Mouse (Mus musculus) lung, postnatal 36 days (tissue): ENCODE measurements around the gene Gm20388.

Experiments
- DNase-seq: peaks from one replicate; pipeline ENCODE4 v3.0.0; 2022; ENCODE audit warnings: mixed read lengths

Gene Gm20388

DNA sequence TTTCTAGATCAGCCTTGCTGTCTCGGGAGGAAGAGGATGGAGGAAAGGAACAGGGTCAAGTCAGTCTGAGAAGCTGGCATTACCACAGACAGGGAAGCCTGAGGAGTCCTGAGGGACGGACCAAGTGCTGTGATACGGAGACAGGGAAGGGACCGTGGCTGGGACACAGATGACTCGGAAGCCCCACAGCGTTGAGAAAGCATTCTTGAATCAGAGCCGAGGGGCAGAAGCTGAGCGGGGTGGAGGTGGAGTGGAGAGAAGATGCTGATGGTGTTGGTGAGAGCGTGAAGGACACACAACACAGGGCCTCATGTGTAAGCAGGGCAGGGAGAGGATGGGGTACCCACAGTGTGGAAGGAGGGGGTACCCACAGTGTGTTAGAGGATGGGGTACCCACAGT, 2384.7 kb downstream of the Gm20388 start:
- no peak for DNase-seq

DNA sequence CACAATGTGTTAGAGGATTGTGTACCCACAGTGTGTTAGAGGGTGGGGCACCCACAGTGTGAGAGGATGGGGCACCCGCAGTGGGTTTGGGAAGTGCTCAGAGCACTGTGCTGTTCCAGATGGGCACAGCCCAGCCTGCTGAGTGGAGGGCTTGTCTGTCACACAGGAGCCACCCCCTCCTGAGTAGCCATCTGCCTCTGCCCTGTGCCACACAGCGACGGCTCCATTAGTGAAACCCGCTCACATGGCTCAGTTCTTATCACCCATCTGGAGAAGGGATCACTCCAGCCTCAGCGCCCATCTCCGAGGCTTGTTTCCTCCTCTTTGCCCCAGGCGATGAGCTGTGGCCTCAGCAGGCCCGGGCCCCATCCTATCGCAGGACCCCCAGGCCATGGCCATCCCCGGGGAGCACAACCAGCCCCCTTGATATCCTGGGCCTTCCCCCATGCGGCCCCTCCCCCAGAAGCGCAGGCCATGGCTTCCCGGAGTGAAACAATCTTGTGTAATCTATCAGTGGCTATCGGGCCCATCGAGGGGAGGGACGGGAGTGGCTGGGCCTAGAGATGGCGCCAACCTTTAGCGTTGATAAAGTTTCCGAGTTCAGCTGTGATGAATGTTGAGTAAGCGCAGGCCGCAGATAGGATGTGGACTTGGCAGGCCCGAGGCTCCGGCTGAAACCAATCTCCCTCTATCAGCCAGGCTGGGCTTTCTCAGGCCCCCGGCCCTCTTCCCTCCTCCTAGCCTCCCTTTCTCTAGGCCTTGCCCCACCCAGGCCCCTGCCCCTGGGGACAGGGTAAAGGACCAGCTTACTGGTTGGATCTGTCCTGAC, 2385.7 kb downstream of the Gm20388 start:
- peak; percentile 59 for DNase-seq

DNA sequence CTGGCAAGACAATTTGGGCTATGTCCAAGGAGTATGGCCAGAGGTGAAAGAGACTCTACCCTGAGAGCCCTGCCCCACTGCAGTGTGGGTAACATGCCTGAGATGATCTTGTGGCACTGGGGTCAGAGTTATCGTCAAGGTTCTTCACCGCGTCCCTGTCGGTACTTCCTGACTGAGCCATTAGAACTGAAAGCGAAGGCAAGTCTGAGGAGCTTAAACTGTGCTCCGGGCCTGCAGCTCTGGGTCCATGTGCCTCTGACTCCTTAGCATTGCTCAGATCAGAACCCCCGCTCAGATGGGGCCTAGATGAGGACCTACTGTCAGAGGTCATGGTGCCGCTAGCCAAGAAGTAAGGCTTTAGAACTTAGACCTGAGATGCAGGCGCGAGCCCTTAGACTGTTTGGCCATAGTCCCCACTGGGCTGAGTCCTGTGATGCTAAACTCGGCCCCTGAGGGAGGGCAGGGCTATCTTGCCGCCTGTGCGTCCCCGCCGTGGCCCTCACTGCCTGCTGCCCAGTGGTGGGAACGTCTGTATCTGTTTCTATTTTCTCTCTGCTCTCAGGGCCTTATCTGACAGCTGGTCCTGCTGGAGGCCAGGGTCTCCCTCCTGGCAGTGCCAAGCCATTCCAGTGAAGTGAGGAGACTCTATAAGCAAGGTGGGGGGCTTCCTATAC, 2389.1 kb downstream of the Gm20388 start:
- no peak for DNase-seq

DNA sequence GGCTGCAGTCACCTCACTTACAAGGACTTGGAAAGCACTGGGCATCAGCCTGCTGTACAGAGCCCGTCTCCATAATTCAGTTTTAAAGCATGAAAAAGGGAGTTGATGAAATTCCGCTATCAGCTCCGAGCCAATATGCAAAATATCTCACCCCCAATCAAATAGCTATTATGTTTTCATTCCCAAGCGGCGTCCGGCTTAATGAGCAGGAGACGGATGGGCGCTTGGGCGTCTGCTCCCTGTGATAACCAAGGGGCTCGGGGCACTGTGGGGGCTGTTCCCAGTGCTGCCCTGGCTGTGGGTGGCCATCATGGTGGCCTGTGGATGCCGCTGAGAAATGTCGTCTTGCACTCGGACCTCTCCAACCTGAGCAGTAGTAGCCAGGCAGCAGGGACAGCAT, 2390.4 kb downstream of the Gm20388 start:
- DNase-seq = no peak

DNA sequence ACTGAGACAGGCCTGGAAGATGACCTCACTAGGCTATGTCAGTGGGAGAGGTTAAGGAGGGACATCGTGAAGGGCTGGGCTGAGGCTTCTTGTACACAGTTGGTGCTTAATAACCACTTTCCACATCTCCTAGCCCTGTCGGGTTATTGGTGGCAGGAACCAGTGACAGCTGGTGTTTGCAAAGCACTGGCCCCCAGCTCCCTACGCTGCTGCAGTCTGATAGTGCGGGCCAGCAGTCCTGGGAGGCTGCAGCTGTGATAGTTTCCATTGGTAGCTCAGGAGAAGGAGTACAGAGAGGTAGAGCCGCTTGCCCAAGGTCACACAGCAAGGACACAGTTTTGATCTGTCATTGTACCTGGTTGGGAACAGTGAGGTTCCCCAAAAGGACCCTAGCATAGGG, 2391.2 kb downstream of the Gm20388 start:
- no peak for DNase-seq

DNA sequence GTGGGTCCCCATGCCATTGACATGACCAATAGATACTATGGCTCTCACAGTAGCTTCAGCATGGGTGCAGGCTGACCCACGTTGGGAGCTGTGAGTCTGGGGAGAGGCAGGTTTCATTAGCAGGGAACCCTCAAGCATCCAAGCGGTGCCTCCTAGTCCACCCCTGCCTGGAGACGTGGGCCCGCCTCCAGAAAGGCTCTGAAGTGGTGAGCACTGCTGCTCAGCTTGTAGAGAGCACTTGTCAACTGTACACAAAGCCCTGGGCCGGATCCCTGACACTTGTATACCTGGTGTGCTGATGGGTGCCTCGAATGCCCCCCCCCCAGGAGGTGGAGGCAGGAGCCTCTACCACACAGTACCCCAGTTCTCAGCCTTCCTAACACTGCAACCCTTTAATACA, 2392.8 kb downstream of the Gm20388 start:
- DNase-seq = peak; percentile 71

DNA sequence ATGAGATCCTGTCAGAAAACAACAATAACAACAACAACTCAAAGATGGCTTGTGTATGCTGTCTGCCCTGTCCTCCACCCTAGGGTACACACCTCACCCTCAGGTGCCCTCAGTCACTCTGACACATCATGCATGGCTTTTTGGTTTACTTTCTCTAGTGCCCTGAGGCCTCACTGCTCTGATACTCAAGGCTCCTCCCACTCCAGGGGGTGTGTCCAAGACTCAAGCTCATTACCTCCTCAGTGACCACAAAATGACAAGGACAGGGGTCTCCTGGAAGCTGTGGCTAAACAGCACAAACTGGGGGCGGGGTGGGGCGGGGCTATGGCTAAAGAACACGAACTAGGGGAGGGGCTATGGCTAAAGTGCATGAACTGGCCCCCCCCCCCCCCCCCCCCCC, 2393.4 kb downstream of the Gm20388 start:
- DNase-seq = peak; percentile 66

DNA sequence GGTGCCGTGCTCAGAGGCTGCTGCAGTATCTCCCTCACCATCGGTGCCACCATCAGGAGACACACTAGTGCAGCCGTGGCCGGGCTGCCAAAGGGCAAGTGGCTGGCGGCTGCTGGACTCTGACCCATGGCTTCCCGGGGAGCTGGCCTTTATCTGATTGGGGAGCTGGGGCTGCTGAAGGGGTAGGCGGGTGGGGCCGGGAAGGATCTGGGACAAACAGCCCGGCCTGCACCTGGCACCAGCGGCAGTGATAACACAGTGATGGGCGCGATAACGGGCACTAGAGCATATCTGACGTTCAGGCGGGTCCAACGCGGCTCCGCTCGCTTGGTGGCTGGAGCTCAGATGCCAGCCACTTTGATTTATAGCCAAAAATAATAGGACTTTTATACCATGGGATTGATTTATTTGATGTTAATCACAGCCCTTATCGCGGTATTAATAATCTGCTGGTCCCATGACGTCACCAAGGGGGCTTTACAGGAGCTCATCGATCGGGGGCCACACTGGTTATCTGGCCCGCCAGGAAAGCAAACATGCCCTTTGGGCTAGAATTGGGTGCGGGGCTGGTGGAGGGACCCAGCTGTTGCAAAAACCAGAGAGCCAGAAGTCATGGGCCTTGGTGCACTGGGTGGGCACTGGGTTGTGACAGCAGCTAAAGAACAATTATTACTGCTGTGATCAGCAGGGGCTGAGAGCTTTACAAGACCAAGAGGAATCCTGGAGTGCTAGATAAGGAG, 2396.2 kb downstream of the Gm20388 start:
- no peak for DNase-seq

DNA sequence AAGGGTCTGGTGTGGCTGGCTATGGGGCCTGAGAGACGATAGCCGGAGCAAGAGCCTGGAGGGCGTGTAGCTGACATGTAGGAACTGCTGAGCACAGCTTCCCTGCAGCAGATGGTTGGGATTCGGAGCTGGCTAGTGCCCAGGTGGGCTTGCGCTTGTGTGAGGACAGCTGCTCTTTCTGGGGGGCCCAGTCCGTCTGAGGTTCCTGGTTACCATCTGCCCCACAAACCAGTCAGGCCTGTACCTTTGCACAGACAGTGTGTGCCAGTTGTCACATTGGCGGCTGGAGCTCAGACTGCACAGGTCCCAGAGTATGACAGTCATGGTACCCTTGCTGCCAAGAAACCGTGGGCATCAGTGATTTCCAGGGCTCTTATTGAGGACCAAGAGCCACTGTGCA, 2397.2 kb downstream of the Gm20388 start:
- DNase-seq = no peak

DNA sequence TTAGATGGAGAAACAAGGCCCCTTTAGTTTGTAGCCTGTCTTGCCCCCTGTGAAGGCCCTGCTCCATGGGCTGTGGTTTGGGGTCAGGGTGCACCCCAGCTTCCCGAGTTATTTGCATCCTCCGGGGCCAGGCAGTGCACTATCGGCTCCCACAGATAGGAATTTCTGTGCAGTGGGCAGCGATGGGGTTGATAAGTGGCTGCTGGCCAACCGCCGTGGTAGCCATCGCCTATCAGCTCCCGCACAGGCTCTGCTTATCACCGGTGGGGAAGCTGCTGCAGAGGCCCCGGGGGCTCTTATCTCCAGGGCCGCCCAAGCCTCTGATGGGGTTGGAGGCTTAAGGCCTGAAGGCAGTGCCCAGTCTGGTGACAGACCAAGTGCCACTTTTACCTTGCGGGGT, 2398.6 kb downstream of the Gm20388 start:
- DNase-seq = no peak

DNA sequence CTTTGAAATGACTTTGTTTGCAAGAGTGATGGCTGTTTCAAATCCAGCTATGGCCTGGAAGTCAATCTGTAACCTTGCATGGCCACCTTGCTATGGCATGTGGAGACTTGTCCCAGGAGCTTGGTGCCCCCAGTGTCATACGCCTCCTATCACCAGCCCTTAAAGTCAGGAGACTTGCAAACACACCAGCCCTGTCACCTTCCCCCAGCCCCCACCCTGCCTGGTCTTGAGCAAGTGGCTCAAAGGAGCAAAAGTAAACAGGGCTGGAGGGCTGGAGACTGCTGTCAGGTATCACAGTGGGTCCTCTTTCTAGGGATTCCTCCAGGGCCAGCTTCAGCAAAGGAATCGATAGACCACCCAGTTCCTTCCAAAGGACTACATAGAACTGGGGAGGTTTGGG, 2400.5 kb downstream of the Gm20388 start:
- DNase-seq = no peak

DNA sequence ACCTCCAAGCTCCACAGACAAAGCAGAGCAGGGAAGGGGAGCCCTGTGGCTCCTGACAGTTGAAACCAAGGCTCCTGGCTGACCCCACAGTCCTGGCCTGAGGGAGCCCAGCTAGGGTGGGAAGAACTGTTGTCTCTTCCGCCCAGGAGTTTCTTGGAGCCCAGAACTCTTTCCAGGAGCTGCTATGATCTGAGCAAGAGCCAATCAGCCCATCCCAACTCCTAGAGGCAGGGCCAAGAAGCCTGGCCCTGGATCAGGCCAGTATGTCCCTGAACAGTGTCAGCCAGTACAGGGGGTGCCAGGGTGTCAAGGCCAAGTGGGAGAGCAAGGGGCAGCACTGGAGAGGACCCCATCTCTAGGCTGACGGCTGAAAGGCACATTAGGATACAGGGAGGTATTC, 2401.9 kb downstream of the Gm20388 start:
- no peak for DNase-seq

DNA sequence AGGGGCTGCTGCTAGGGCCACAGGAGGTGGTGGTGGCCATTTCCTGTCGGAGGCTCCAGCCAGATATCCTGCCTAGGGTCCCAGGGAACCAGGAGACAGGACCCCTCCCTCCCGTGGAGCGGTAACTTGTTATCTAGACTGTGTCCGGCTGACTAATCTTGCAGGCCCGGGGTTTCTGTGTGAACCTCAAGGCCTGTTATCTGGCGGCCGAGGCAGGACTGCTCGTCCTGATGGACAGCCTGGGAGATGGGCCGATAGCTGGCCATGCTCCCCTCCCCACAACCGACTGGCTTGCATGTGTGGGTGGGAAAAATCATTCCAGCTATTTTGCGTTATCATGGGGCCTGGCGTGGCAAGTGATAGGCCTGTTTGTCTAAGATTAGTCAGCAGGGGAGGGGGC, 2402.7 kb downstream of the Gm20388 start:
- DNase-seq = no peak

DNA sequence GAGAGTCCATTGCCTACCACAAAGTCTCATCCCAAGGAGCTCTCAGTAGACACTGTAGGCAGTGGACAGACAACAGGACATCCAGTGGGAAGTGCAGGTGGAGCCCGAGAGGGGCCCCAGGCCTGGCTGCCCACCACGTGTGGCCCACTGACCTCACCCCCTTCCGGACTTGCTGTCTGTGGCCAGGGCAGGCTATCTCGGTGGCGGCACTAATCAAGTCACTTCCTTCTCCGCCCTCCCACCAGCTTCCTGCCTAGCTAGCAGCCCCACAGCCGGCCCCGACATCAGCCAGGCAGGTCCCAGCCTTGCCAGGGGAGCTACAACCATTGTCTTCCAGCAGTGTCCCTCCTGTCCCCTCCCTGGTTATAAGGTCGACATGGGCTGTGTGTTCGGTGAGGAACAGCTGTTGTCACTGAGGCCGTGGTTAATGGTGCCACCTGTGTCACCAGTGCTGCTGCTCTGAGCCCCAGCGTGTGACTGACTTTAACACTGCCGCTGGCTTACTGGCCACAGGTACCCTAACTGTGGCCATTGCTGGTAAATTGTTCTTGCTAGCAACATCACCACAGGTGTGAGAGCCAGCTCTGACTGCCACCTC, 2404.4 kb downstream of the Gm20388 start:
- peak; percentile 61 for DNase-seq

DNA sequence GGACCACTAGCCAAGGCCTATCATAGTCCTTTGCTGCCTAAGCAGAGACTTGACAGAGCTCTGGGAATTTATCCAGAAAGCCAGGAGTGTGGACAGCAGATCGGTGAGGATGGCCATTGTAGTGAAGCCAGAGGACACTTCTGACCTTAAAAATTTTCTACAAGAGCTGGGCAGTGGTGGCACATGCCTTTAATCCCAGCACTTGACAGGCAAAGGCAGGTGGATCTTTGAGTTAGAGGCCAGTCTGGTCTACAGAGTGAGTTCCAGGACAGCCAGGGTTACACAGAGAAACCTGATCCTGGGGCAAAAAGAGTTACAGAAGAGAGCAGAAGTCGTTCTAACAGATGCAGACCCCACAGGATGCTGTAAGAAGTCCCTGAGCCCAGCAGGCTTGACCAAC, 2405.8 kb downstream of the Gm20388 start:
- DNase-seq = no peak

DNA sequence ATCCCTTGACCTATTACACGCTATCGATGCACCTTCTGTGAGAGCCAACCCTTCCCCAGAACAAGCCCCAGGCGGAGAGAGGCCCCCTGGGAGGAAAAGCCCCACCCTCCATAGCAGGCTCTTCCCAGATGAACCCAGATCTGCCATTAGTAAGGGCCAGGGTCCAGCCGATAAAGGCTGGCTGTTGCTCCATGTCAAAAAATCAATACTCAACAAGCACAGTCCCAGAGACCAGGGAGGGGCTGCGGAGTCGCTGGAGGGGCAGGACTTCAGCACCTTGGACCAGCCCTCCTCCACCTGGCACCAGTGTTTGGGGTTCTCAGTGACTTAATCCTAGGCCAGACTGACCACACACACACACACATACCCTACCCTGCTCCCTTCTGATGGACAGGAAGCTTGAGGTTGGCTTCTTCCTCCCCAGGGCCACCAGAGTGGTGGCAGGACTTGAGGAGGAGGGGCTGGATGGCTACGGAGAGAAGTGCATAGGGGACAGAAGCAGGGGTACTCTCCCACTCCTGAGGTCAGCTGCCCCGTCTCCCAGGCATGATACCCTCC, 2407.4 kb downstream of the Gm20388 start:
- DNase-seq = no peak

DNA sequence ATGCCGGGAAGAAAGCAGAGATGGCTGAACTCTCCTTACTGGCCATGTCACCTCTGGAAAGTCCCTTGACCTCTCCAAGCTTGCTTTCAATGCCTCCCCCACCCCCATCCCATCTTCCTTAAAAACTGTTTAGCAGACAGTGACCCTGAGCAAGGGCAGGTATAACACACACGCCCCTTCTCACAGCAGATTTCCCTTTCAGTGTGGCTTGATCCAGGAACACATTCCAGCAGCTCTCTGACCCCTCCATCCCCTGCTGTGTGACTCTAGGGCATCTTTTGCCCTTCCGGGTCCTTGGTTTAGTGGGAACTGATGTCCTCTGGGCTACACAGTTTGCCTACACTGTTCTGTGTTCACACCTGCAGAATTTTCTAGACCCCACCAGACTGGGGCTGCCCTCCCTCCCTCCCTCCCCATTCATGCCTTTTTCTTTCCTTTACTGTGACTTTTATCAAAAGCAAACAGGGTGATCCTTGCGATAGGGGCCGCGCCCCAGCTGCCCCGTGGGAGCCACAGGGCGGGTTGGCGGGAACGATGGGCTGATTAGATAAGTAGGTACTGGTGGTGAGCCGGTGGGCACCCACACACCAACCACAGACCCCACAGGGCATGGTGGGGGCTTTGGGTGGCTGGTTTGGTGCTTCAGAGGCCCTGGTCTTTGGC, 2408.5 kb downstream of the Gm20388 start:
- no peak for DNase-seq

DNA sequence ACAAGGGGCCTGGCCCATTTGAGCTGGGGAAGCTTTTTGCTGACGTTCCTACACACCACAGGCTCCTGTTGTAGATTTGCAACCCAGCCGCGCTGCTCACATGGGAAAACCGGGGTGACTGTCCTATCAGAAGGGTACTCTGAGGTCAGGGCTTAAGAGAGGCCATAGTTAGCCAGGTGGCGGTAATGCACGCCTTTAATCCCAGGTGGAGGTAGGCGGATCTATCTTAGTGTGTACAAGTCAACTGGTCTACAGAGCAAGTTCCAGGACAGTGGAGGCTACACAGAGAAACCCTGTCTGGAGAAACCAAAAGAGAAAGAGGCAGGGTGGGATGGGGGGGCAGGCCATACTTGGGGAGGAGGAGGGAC, 2409.1 kb downstream of the Gm20388 start:
- no peak for DNase-seq

DNA sequence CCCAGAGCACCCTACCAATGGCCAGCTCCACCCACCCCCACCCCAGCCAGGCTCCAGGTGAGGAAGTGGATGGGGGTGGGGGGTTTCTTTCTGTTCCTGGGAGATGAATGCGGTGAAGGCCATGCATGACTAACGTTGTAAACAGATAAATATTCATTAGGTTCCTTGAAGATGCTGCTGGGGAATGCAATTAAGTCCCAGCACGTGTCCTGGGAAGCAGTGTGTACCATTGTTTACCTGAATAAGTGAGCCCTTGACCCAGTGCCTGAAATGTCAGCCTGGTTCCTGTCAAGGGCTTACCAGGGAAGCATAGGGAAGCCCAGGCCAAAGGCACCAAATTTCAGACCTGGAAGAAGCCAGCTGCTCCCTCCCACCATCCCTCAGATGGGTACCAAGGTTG, 2409.9 kb downstream of the Gm20388 start:
- DNase-seq = no peak

DNA sequence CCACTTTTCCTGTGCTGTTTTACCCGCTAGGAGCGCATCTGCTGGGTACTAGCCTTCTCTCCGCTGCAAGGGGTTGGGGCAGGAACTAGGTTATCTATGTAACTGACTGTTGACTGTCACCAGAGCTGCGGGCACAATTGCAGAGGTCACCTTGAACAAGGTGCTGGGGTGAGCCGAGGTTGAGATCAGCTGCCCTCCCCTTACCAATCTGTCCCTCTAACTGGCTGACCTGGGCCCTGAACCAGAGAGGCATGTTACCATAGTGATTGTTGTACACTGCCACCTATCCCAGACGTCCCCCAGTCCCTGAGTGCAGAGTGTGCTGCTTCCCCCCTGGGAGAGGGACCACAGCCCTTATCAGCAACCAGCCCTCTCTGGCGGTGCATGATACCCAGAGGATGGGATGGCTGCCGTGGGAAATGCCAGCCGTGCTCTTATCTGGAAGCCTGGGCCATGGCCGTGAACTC, 2410.8 kb downstream of the Gm20388 start:
- no peak for DNase-seq

DNA sequence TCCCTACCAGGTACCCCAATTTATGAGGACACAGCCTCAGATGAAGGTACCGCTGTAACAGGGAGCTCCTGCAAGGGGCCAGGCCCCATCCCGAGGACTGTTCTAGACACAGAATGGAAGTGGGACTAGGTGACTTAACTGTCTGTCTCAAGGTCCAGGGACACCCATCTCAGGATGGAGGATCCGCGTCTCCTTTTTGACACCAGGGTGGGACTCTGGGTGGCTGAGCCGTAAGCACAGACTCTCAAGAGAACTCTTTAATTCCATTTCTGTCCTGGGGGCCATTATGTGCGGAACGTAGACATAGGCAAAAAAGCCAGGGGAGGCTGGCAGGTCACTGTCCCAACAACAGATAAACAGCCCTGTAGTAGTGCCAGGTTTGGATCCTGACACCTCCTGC, 2411.5 kb downstream of the Gm20388 start:
- no peak for DNase-seq

DNA sequence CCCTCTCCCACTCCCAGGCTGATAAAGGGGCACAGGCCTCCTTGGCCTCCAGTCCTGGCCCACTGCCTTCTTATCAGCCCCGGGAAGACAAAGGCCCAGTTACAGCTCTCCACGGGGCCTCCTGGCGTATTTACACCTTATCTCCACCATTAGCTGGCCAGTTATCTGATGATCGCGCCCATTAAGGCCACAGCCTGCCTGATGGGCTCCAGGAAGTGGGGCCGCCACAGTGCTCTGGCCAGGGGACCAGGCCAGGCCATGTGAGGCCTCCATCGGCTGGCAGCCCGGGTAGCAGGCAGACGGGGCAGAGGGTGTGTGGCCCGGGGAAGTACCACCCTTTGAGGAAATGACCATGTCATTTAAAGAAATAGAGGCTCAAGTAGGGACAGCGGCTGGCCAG, 2412.2 kb downstream of the Gm20388 start:
- peak; percentile 48 for DNase-seq
